Mouse (Mus musculus) left cerebral cortex, postnatal 25 days (tissue): ENCODE results near the gene Paox. TPM values are rescaled to one million over a fixed set of nuclear protein-coding genes. Genes with fewer than 3 reads are reported as not detected.
A peak's percentile ranks its signal among the peaks of the same experiment; 100 is the strongest.

Experiments used
- DNase-seq, 2 experiments: peaks; one replicate each; pipeline ENCODE4 v3.0.0; 2022; ENCODE audit warnings: low spot score in 2 of 2, mixed read lengths in 1 of 2
- intact Hi-C: fragments of 180-260 bp; cut with DNase I; formaldehyde crosslinking; loops from one replicate; pipeline ENCODE4 v1.15.1; 2025
- total RNA-seq, 2 experiments: library from RNA; stranded (reverse); gene quantifications; 2 replicates each; pipeline ENCODE4 v1.2.3; 2021

Paox gene
- total RNA-seq, 2 experiments from 2014 or later = 5.2 to 5.3 TPM

DNA sequence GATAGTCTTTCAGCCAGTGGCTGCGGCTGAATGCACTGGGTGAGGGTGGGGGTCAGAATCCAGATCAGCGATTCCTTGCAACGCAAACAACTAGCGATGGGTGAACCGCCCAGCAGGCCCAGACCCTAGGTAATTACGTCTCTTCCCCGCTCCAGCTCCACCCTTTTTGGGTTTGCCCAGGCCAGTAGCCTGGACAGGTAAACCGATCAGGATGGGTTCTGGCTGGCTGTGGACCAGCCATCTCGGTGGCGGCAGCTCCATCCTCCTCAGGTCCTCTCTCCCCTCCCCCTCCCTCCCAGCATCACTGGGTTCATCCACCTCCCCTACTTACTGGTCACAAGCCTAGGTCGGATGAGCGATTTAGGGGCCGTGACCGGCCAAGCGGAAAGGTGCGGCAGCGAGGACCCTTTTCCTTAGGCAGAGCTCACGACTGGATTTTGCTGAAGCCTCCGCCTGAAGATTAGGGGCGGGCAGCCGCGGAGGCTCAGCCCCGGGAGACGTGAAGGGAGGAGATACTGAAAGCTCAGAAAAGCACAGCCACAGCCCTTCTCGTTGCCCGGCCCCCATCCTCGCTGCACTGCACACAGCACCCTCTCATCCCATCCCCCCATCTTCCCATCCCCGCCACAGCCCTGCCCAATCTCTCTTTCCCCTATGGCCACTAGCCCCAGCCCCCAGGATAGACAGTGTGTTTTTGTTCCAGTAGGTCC, 38.8 kb downstream of the Paox start, which contains the start of gene Sprn:
Gene Sprn, minus strand, starts transcription at position 660 of the 710 bp plus-strand sequence.
- intact Hi-C loops = loop anchor here (5.0 to 10.0 kb wide), 2 partner anchors 580 to 673 kb away; no protein-coding TSS in a partner anchor
- DNase-seq = peak; percentile 80 to 91

DNA sequence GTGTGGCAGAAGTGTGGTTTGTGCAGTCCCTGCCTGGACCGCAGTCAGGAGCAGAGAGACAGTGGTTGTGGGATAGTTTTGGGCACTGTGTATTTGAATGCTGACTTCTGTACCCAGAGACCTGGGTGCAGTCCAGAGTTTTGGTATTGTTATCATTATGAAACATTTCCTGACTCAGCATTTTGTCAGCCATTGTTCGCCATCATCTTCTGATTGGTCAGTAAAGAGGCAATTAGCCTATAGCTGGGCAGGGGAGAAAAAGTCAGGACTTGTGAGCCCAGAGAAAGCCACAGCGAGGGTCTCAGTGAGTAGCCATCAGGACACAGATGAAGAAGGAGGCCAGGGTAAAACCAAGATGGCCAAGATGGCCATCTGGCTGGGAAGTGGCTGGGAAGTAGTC, 44.8 kb downstream of the Paox start:
- intact Hi-C loops = no loop called here
- no peak for DNase-seq

DNA sequence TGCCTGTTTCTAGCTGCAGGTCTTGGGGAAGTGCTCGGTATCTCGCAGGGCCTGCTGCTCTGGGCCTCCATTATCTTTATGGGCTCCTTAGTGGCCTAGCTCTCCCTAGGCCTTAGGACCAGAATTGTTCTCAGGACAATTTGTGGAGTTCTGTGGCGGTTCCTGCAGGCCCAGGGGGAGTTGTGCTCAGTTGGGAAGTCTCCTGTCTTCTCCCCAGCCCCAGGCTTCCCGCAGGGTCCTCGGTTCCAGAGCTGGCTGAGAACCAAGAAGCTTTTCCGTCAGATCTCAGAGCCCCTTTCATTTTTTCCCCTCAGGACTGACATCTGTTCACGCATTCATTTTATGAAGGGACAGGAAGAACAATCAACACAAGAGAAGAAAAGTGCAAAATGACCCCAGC, 49.1 kb downstream of the Paox start, which contains the start of gene Olfr522:
Gene Olfr522, minus strand, starts transcription at position 101 of the 400 bp plus-strand sequence.
- intact Hi-C loops = loop anchor here (5.0 kb wide), 2 partner anchors 313 to 553 kb away; no protein-coding TSS in a partner anchor
- no peak for DNase-seq

DNA sequence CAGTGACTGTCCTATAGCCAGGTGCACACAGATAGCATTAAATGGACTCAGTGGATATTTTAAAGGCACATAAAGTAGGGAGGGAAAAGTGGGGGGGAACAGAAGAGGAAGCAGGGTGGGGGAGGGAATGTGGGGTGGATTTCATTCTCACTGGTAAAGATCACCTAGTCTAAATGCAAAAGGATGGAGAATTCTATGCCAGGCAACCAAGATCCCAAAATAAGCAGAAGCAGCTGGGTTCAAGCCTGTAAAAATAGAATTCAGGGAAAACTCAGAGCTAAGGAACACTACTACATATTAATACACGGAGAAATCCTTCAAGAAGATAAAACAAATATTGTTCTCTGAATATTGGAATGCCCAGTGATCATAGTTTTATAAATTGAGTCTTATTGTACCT, 52.4 kb downstream of the Paox start:
- peak in 1 of 2 experiments; percentile 72 for DNase-seq
- intact Hi-C loops = loop anchor here (5.0 kb wide), 2 partner anchors 309 to 549 kb away; no protein-coding TSS in a partner anchor

DNA sequence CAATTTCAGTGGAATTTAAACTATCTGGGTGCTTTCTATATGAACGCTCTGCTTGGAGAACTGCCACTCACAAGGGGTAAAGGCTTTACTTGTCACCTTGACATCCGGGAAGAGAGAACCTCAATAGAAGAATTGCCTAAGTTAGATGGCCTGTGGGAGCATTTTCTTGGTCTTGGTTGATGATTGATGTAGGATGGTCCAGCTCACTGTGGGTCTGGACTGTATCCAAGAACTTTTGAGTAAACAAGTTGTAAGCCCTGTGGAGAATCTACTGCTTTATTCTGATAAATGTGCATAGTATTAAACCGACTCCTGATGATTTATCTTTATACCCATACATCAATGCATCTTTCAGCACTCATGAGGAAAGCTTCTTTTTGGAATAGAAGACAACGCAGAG, 53.8 kb downstream of the Paox start:
- intact Hi-C loops = loop anchor here (5.0 kb wide), 2 partner anchors 308 to 548 kb away; no protein-coding TSS in a partner anchor

DNA sequence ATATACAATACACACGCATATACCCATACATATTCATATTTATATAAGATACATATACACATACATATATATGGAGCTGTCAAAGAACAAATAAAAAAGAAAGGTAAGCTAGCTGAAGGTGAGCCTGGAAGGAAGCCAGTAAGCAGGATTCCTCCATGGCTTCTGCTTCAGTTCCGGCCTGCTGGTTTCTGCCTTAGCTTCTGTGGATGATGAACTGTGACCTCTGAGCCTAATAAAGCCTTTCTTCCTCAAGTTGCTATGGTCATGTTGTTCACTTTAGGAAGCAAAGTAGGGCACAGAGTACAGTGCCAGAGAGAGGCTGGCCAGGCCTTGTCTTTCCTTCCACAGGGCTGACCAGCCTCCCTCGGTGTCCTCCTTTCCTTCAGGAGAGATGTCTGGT, 55.3 kb downstream of the Paox start:
- DNase-seq = no peak
- intact Hi-C loops = no loop called here

More for the DNA sequence above, 53.8 kb downstream of the Paox start:
- no peak for DNase-seq

DNA sequence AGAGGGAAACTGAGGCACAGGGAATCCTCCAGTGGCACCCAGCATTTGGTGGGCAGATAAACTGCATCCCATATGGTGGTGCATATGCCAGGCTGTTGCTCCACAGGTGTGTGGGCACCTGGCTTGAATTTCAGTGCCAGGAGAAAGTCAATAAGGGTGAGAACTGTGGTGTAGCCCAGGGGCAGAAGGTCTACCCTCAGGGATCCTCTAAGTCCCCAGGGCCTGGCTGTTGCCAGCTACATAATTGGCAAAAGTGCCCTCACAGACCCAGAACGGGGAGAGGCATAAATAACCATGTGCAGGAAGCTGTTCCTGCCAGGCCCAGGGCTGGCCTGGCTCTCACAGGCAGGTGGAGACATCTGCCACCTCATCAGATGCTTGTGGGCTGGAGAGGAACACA, 57.3 kb downstream of the Paox start, which contains the start of gene Olfr523:
Gene Olfr523, plus strand, starts transcription at position 282 of the 400 bp plus-strand sequence.
- DNase-seq = no peak
- intact Hi-C loops = no loop called here

DNA sequence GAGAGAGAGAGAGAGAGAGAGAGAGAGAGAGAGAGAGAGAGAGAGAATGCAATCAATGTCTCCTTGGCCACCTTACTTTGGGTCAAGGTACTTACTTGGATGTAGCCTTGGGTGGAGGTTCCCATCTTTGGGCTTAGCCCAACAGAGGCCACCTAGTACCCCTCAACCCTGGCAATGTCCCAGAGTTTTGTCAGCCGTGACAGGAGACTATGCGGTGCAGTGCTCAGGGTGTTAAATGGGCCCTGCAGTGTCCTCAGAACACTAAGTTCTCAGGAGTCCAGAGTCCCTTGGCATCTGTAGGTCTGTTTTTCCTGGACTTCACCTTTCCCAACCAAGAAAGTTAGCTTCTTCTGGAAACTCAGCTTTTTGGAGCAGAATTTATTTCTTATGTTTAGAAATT, 63.6 kb downstream of the Paox start:
- no peak for DNase-seq
- intact Hi-C loops = no loop called here

DNA sequence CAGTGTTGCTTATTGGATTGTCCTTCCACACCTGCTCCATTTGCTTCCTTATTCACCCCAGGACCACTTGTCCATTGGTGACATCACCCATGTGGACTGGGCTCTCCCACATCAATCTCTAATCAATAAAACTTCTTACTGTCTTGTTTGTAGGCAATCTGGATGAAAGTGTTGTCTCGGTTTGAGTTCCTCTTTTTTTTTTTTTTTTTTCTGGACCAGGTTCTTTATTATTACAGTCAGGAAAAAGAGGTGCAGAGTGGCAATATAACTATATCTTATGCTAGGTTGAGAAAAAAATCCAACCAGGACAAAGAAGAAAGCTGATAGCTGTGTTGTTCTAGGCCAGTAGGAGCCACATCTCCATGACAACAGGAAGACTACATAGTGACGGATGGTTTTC, 65.1 kb downstream of the Paox start:
- intact Hi-C loops = loop anchor here (10.0 kb wide), 1 partner anchor 624 kb away; no protein-coding TSS in a partner anchor
- no peak for DNase-seq

DNA sequence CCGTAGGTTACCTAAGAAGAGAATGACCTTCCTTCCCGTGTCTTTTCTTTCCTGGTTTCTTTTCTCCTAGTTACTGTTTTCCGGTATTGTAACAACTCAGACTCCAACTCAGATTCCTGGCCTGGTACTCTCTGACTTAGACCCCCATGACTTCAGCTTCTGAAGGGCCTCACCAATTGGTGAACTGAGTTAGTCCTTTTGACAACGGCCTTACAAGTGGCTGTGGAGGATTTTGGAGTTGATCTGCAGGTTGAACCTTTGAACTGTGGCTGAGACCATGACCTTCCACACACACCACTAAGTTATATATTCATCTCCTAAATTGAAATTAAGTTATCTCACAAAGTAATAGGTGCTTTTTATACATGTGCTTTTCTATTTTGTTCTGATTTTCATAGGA, 68.6 kb downstream of the Paox start:
- intact Hi-C loops = loop anchor here (10.0 kb wide), 1 partner anchor 621 kb away; no protein-coding TSS in a partner anchor
- DNase-seq = no peak

Other genes starting within 250 kb of the Paox start
- 10 to 100 TPM; 54.4 to 58.6 TPM for gene Kndc1, start 221.1 kb upstream of the Paox start, total RNA-seq
- gene Utf1, start 172.0 kb upstream of the Paox start, total RNA-seq = not detected
- gene 6430531B16Rik, start 137.0 kb upstream of the Paox start, total RNA-seq = 1 to 10 TPM in 1 of 2 experiments, under 1 TPM in 1; 0.96 to 1.1 TPM
- gene Adam8, start 123.2 kb upstream of the Paox start, total RNA-seq = 1 to 10 TPM; 2.6 to 2.7 TPM
- gene Zfp511, start 79.4 kb upstream of the Paox start, total RNA-seq = 10 to 100 TPM; 26.5 to 27.5 TPM
- gene Tubgcp2, start 79.1 kb upstream of the Paox start, total RNA-seq = 10 to 100 TPM; 32.8 to 35.3 TPM
- gene Msx3, start 66.7 kb upstream of the Paox start, total RNA-seq = under 1 TPM in 1 of 2 experiments, not detected in 1; 0.23 TPM
- gene Caly, start 33.3 kb upstream of the Paox start, total RNA-seq = 100 to 1,000 TPM; 184 to 195 TPM
- gene Prap1, start 22.4 kb upstream of the Paox start, total RNA-seq = not detected
- 10 to 100 TPM; 56.2 to 56.3 TPM for gene Fuom, start 13.4 kb upstream of the Paox start, total RNA-seq
- 10 to 100 TPM; 46.1 to 49.0 TPM for gene Echs1, start 677 bp downstream of the Paox start, total RNA-seq
- gene Mtg1, start 21.8 kb downstream of the Paox start, total RNA-seq = 10 to 100 TPM; 22.4 TPM
- 100 to 1,000 TPM; 160 to 172 TPM for gene Sprn, start 39.1 kb downstream of the Paox start, total RNA-seq
- not detected for gene Olfr522, start 49.0 kb downstream of the Paox start, total RNA-seq
- not detected for gene Olfr523, start 57.4 kb downstream of the Paox start, total RNA-seq
- not detected for gene Olfr524, start 90.2 kb downstream of the Paox start, total RNA-seq
- not detected for gene Cd163l1, start 102.5 kb downstream of the Paox start, total RNA-seq
- gene 5830411N06Rik, start 131.5 kb downstream of the Paox start, total RNA-seq = under 1 TPM in 1 of 2 experiments, not detected in 1; 0.16 TPM
- not detected for gene Olfr525, start 205.1 kb downstream of the Paox start, total RNA-seq
- gene Olfr527, start 218.2 kb downstream of the Paox start, total RNA-seq = not detected
- gene Olfr60, start 245.9 kb downstream of the Paox start, total RNA-seq = not detected